Mouse (Mus musculus): ENCODE results near the gene Rpl3.

Gene Rpl3

GRCm38 (mm10) chr15:80062821-80063220 lies 28.8 kb downstream of the Rpl3 start:
- no peak for DNase-seq

GRCm38 (mm10) chr15:80062339-80062738 lies 29.3 kb downstream of the Rpl3 start:
- DNase-seq, result no peak

- DNase-seq, result no peak
Measured at GRCm38 (mm10) chr15:80061071-80061550, 30.6 kb downstream of the Rpl3 start.

GRCm38 (mm10) chr15:80060356-80061070 lies 31.2 kb downstream of the Rpl3 start:
- DNase-seq, result no peak

- DNase-seq, result no peak
Measured at GRCm38 (mm10) chr15:80059606-80060005, 32.1 kb downstream of the Rpl3 start.

GRCm38 (mm10) chr15:80058151-80058550 lies 33.5 kb downstream of the Rpl3 start:
- no peak for DNase-seq

GRCm38 (mm10) chr15:80054034-80054710 lies 37.5 kb downstream of the Rpl3 start:
- no peak for DNase-seq

GRCm38 (mm10) chr15:80053381-80054033 lies 38.2 kb downstream of the Rpl3 start:
- no peak for DNase-seq

- DNase-seq, result peak; percentile 55
Measured at GRCm38 (mm10) chr15:80051782-80052181, 39.9 kb downstream of the Rpl3 start.

- peak; percentile 45 for DNase-seq
Measured at GRCm38 (mm10) chr15:80051092-80051761, 40.4 kb downstream of the Rpl3 start.

- peak; percentile 79 for DNase-seq
Measured at GRCm38 (mm10) chr15:80050093-80050492, 41.6 kb downstream of the Rpl3 start.

GRCm38 (mm10) chr15:80047973-80048372 lies 43.7 kb downstream of the Rpl3 start:
- no peak for DNase-seq

GRCm38 (mm10) chr15:80047242-80047641 lies 44.4 kb downstream of the Rpl3 start:
- DNase-seq, result no peak

- no peak for DNase-seq
Measured at GRCm38 (mm10) chr15:80045749-80046148, 45.9 kb downstream of the Rpl3 start.

GRCm38 (mm10) chr15:80044249-80044648 lies 47.4 kb downstream of the Rpl3 start:
- DNase-seq, result no peak

- DNase-seq, result no peak
Measured at GRCm38 (mm10) chr15:80042152-80042551, 49.5 kb downstream of the Rpl3 start.

- DNase-seq, result no peak
Measured at GRCm38 (mm10) chr15:80038110-80038391, 53.6 kb downstream of the Rpl3 start.

- DNase-seq, result no peak
Measured at GRCm38 (mm10) chr15:80037255-80038109, 54.2 kb downstream of the Rpl3 start.

GRCm38 (mm10) chr15:80035341-80035885 lies 56.3 kb downstream of the Rpl3 start:
- DNase-seq, result no peak

- DNase-seq, result no peak
Measured at GRCm38 (mm10) chr15:80034913-80035312, 56.8 kb downstream of the Rpl3 start.

- DNase-seq, result no peak
Measured at GRCm38 (mm10) chr15:80034366-80034765, 57.3 kb downstream of the Rpl3 start.

- no peak for DNase-seq
Measured at GRCm38 (mm10) chr15:80031133-80031532, 60.5 kb downstream of the Rpl3 start.

Measured in thymus, postnatal 4 days (tissue).